Mouse (Mus musculus) MEL (cell line): ENCODE results near the gene Klf6. TPM values are rescaled to one million over a fixed set of nuclear protein-coding genes. Genes with fewer than 3 reads are reported as not detected.

Experiments
- DNase-seq: peaks from one replicate; pipeline ENCODE4 v3.0.0; 2011; ENCODE audit warnings: low read depth, low spot score
- H3K27ac ChIP-seq: 2 replicates; pipeline ENCODE4 v1.5.1; 2012; ENCODE audit warnings: low read depth, mild to moderate bottlenecking, control low read depth, low read length, moderate library complexity; ENCODE audit not compliant: control insufficient read depth
- H3K27me3 ChIP-seq, 2 experiments: fragments of 150-350 bp in 1 of 2; sonication (generic) in 1 of 2; 2 replicates each; pipeline ENCODE4 v1.6.1; 2012; ENCODE audit warnings: low read length in 2 of 2, mild to moderate bottlenecking in 2 of 2, improper control_type of control experiment in 1 of 2, moderate library complexity in 1 of 2; ENCODE audit not compliant: insufficient read depth in 2 of 2, control insufficient read depth in 1 of 2
- H3K36me3 ChIP-seq, 2 experiments: 2 replicates each; pipeline ENCODE4 v1.6.1; 2012 to 2014; ENCODE audit warnings: low read length in 2 of 2, improper control_type of control experiment in 1 of 2, inconsistent platforms in 1 of 2, mild to moderate bottlenecking in 1 of 2; ENCODE audit not compliant: insufficient read depth in 2 of 2, control insufficient read depth in 1 of 2
- H3K4me1 ChIP-seq, 2 experiments: fragments of 150-350 bp in 1 of 2; sonication (generic) in 1 of 2; 2 replicates each; pipeline ENCODE4 v1.6.1; 2012; ENCODE audit warnings: low read length in 2 of 2, improper control_type of control experiment in 1 of 2, mild to moderate bottlenecking in 1 of 2; ENCODE audit not compliant: insufficient read depth in 2 of 2, control insufficient read depth in 1 of 2
- H3K4me3 ChIP-seq, 2 experiments: fragments of 150-350 bp in 1 of 2; sonication (generic) in 1 of 2; 2 replicates each; pipeline ENCODE4 v1.5.1; 2012; ENCODE audit warnings: low read depth in 2 of 2, low read length in 2 of 2, mild to moderate bottlenecking in 2 of 2, moderate library complexity in 2 of 2, control low read depth in 1 of 2, improper control_type of control experiment in 1 of 2; ENCODE audit not compliant: control insufficient read depth in 1 of 2, insufficient read depth in 1 of 2
- H3K79me2 ChIP-seq: 2 replicates; pipeline ENCODE4 v1.6.1; 2012; ENCODE audit warnings: mild to moderate bottlenecking, low read length, moderate library complexity; ENCODE audit not compliant: control insufficient read depth, poor library complexity, insufficient read depth
- H3K9ac ChIP-seq: 2 replicates; pipeline ENCODE4 v1.6.1; 2012; ENCODE audit warnings: low read depth, mild to moderate bottlenecking, control low read depth, low read length, moderate library complexity; ENCODE audit not compliant: control insufficient read depth, poor library complexity, severe bottlenecking
- H3K9me3 ChIP-seq: fragments of 150-350 bp; sonication (generic); replicated peaks from 2 replicates; pipeline ENCODE4 v1.6.1; 2012; ENCODE audit warnings: mild to moderate bottlenecking, low read length, improper control_type of control experiment, moderate library complexity; ENCODE audit not compliant: insufficient read depth
- BHLHE40 ChIP-seq: IDR thresholded peaks from 2 replicates; pipeline ENCODE4 v1.6.1; 2012; ENCODE audit warnings: low read depth, mild to moderate bottlenecking, inconsistent platforms, low read length, improper control_type of control experiment, borderline replicate concordance
- CHD1 ChIP-seq: IDR thresholded peaks from 2 replicates; pipeline ENCODE4 v1.6.1; 2012; ENCODE audit warnings: low read depth, mild to moderate bottlenecking, inconsistent platforms, low read length, improper control_type of control experiment
- CHD2 ChIP-seq: IDR thresholded peaks from 2 replicates; pipeline ENCODE4 v1.6.1; 2011; ENCODE audit warnings: low read length, improper control_type of control experiment
- CTCF ChIP-seq, 3 experiments: IDR thresholded peaks in 2 of 3; conservative IDR thresholded peaks in 1 of 3; 2 replicates each; pipeline ENCODE4 v1.5.1; 2011 to 2012; ENCODE audit warnings: low read length in 3 of 3, low read depth in 2 of 3, mild to moderate bottlenecking in 2 of 3, improper control_type of control experiment in 1 of 3, inconsistent platforms in 1 of 3, mixed read lengths in 1 of 3, moderate library complexity in 1 of 3; ENCODE audit not compliant: control insufficient read depth in 1 of 3, insufficient read depth in 1 of 3, poor library complexity in 1 of 3, severe bottlenecking in 1 of 3
- E2F4 ChIP-seq: IDR thresholded peaks from 2 replicates; pipeline ENCODE4 v1.6.1; 2011; ENCODE audit warnings: low read depth, low read length, improper control_type of control experiment, borderline replicate concordance
- ELF1 ChIP-seq: IDR thresholded peaks from 2 replicates; pipeline ENCODE4 v1.6.1; 2014; ENCODE audit warnings: low read depth, mild to moderate bottlenecking, inconsistent platforms, low read length, improper control_type of control experiment, moderate library complexity
- EP300 ChIP-seq, 2 experiments: IDR thresholded peaks; 2 replicates each; pipeline ENCODE4 v1.6.1; 2011; ENCODE audit warnings: improper control_type of control experiment in 2 of 2, low read length in 2 of 2, low read depth in 1 of 2, mild to moderate bottlenecking in 1 of 2
- ETS1 ChIP-seq: IDR thresholded peaks from 2 replicates; pipeline ENCODE4 v1.6.1; 2012; ENCODE audit warnings: low read depth, mild to moderate bottlenecking, inconsistent platforms, low read length, improper control_type of control experiment, moderate library complexity
- GABPA ChIP-seq: IDR thresholded peaks from 2 replicates; pipeline ENCODE4 v1.6.1; 2012; ENCODE audit warnings: low read depth, mild to moderate bottlenecking, inconsistent platforms, low read length, improper control_type of control experiment, moderate library complexity
- GATA1 ChIP-seq: IDR thresholded peaks from 2 replicates; pipeline ENCODE4 v1.6.1; 2011; ENCODE audit warnings: low read depth, low read length, improper control_type of control experiment
- HCFC1 ChIP-seq: IDR thresholded peaks from 2 replicates; pipeline ENCODE4 v1.6.1; 2012; ENCODE audit warnings: low read depth, mild to moderate bottlenecking, inconsistent platforms, low read length, improper control_type of control experiment, moderate library complexity
- JUND ChIP-seq: IDR thresholded peaks from 2 replicates; pipeline ENCODE4 v1.6.1; 2011; ENCODE audit warnings: low read depth, mild to moderate bottlenecking, improper control_type of control experiment, low read length
- MAFK ChIP-seq: IDR thresholded peaks from 2 replicates; pipeline ENCODE4 v1.6.1; 2011; ENCODE audit warnings: low read depth, mild to moderate bottlenecking, low read length, improper control_type of control experiment, borderline replicate concordance
- MAX ChIP-seq: IDR thresholded peaks from 2 replicates; pipeline ENCODE4 v1.6.1; 2011; ENCODE audit warnings: low read length, improper control_type of control experiment
- MAZ ChIP-seq: IDR thresholded peaks from 2 replicates; pipeline ENCODE4 v1.6.1; 2012; ENCODE audit warnings: low read depth, mild to moderate bottlenecking, inconsistent platforms, low read length, improper control_type of control experiment
- MEF2A ChIP-seq: IDR thresholded peaks from 2 replicates; pipeline ENCODE4 v1.6.1; 2014; ENCODE audit warnings: low read depth, mild to moderate bottlenecking, inconsistent platforms, low read length, improper control_type of control experiment; ENCODE audit not compliant: poor library complexity, insufficient replicate concordance, severe bottlenecking; ENCODE audit errors: extremely low read depth
- MXI1 ChIP-seq: IDR thresholded peaks from 2 replicates; pipeline ENCODE4 v1.6.1; 2011; ENCODE audit warnings: mild to moderate bottlenecking, low read depth, low read length, improper control_type of control experiment
- MYB ChIP-seq: IDR thresholded peaks from 2 replicates; pipeline ENCODE4 v1.6.1; 2011; ENCODE audit warnings: mild to moderate bottlenecking, low read depth, low read length, improper control_type of control experiment
- MYC ChIP-seq: IDR thresholded peaks from 2 replicates; pipeline ENCODE4 v1.6.1; 2011; ENCODE audit warnings: low read depth, mild to moderate bottlenecking, low read length, improper control_type of control experiment, moderate library complexity
- NELFE ChIP-seq: IDR thresholded peaks from 2 replicates; pipeline ENCODE4 v1.6.1; 2011; ENCODE audit warnings: low read depth, low read length, improper control_type of control experiment
- NRF1 ChIP-seq: IDR thresholded peaks from 2 replicates; pipeline ENCODE4 v1.6.1; 2014; ENCODE audit warnings: low read depth, mild to moderate bottlenecking, inconsistent platforms, low read length, improper control_type of control experiment, moderate library complexity; ENCODE audit not compliant: poor library complexity, insufficient read depth, severe bottlenecking
- POLR2A ChIP-seq, 2 experiments: IDR thresholded peaks; 2 replicates each; pipeline ENCODE4 v1.6.1; 2011 to 2012; ENCODE audit warnings: low read length in 2 of 2, mild to moderate bottlenecking in 2 of 2, control low read depth in 1 of 2, improper control_type of control experiment in 1 of 2, low read depth in 1 of 2, moderate library complexity in 1 of 2; ENCODE audit not compliant: control insufficient read depth in 1 of 2, insufficient read depth in 1 of 2, poor library complexity in 1 of 2
- POLR2AphosphoS2 ChIP-seq: IDR thresholded peaks from 2 replicates; pipeline ENCODE4 v1.6.1; 2011; ENCODE audit warnings: low read length, improper control_type of control experiment
- POLR2AphosphoS5 ChIP-seq: IDR thresholded peaks from 2 replicates; pipeline ENCODE4 v1.6.1; 2012; ENCODE audit warnings: low read depth, borderline replicate concordance, mild to moderate bottlenecking, inconsistent platforms, low read length, moderate library complexity, mixed read lengths
- RCOR1 ChIP-seq: IDR thresholded peaks from 2 replicates; pipeline ENCODE4 v1.6.1; 2012; ENCODE audit warnings: low read depth, mild to moderate bottlenecking, inconsistent platforms, low read length, improper control_type of control experiment
- SIN3A ChIP-seq: IDR thresholded peaks from 2 replicates; pipeline ENCODE4 v1.6.1; 2012; ENCODE audit warnings: low read length, improper control_type of control experiment, inconsistent platforms
- SMC3 ChIP-seq: IDR thresholded peaks from 2 replicates; pipeline ENCODE4 v1.6.1; 2011; ENCODE audit warnings: low read depth, low read length, improper control_type of control experiment
- TAL1 ChIP-seq: IDR thresholded peaks from 2 replicates; pipeline ENCODE4 v1.6.1; 2012; ENCODE audit warnings: mild to moderate bottlenecking, inconsistent platforms, low read length, moderate library complexity, mixed read lengths
- TBP ChIP-seq: IDR thresholded peaks from 2 replicates; pipeline ENCODE4 v1.8.0; 2011; ENCODE audit warnings: low read depth, low read length, improper control_type of control experiment
- TCF12 ChIP-seq: IDR thresholded peaks from 2 replicates; pipeline ENCODE4 v1.6.1; 2014; ENCODE audit warnings: low read depth, mild to moderate bottlenecking, inconsistent platforms, low read length, improper control_type of control experiment, moderate library complexity
- UBTF ChIP-seq: IDR thresholded peaks from 2 replicates; pipeline ENCODE4 v1.6.1; 2012; ENCODE audit warnings: low read depth, mild to moderate bottlenecking, inconsistent platforms, low read length, improper control_type of control experiment, moderate library complexity, borderline replicate concordance; ENCODE audit not compliant: insufficient read depth
- ZC3H11A ChIP-seq: IDR thresholded peaks from 2 replicates; pipeline ENCODE4 v1.6.1; 2012; ENCODE audit warnings: low read depth, mild to moderate bottlenecking, inconsistent platforms, low read length, improper control_type of control experiment
- ZKSCAN1 ChIP-seq: IDR thresholded peaks from 2 replicates; pipeline ENCODE4 v1.6.1; 2012; ENCODE audit warnings: low read depth, mild to moderate bottlenecking, inconsistent platforms, low read length, improper control_type of control experiment, moderate library complexity
- ZMIZ1 ChIP-seq: IDR thresholded peaks from 2 replicates; pipeline ENCODE4 v1.6.1; 2012; ENCODE audit warnings: low read depth, mild to moderate bottlenecking, inconsistent platforms, low read length, improper control_type of control experiment, moderate library complexity
- ZNF384 ChIP-seq: IDR thresholded peaks from 2 replicates; pipeline ENCODE4 v1.6.1; 2012; ENCODE audit warnings: low read depth, mild to moderate bottlenecking, inconsistent platforms, low read length, improper control_type of control experiment
- polyA plus RNA-seq, 2 experiments: library from polyadenylated mRNA; stranded (reverse) in 1 of 2; unstranded in 1 of 2; fragments of >175 nt in 1 of 2; fragments of >200 nt in 1 of 2; gene quantifications; 2 replicates each; pipeline versions ENCODE4 v1.2.1 to v1.2.4; 2012; ENCODE audit warnings: low replicate concordance in 2 of 2, low read depth in 1 of 2; ENCODE audit not compliant: insufficient read length in 2 of 2, insufficient read depth in 1 of 2, missing spikeins in 1 of 2
- total RNA-seq: library from RNA; depleted of rRNA; stranded (reverse); fragments of 300-350 nt; gene quantifications from 2 replicates; pipeline ENCODE4 v1.2.3, GENCODE M21; 2012; rRNA removed

Klf6 gene
- total RNA-seq (2.0 and 4.6 TPM in 2 replicates), polyA plus RNA-seq (1 to 10 TPM in 1 of 2 experiments, not detected in 1; 4.6 TPM)

- H3K4me1 ChIP-seq: peaks cover 0 to 10% of the 10 kb centered on the region in 2 experiments; a peak in 2 of 4 replicates
- H3K36me3 ChIP-seq: peaks cover 0 to 7% of the 10 kb centered on the region in 2 experiments; a peak in 2 of 4 replicates
- no peaks in the 10 kb centered on the region for H3K27me3 ChIP-seq
- peak within 1 kb of the TSS; percentile 85 to 97 for H3K4me3 ChIP-seq
- H3K9ac ChIP-seq: peak within 1 kb of the TSS; percentile 91
- H3K79me2 ChIP-seq: peaks cover 7% of the 10 kb centered on the region
- no peaks in the 10 kb centered on the region for H3K9me3 ChIP-seq
- peak; percentile 98 for DNase-seq
- peak within 1 kb of the TSS; percentile 67 for H3K27ac ChIP-seq
- TF ChIP-seq ZC3H11A: no peak
- no peak for TF ChIP-seq JUND
- peak; percentile 58 for TF ChIP-seq CHD2
- TF ChIP-seq NRF1: no peak
- peak; percentile 98 for TF ChIP-seq MEF2A
- no peak for TF ChIP-seq EP300 (IDR thresholded peaks at IDR 0.05; ENCODE audit: low read depth in 1 of 2, low read length in 2 of 2)
- 0 out of 2 replicates have a peak, but pooled peaks have one; percentile 4 for TF ChIP-seq RCOR1
- no peak for TF ChIP-seq GATA1
- TF ChIP-seq NELFE: peak; percentile 98
- TF ChIP-seq UBTF: no peak
- TF ChIP-seq POLR2A (IDR thresholded peaks at IDR 0.05; ENCODE audit: control insufficient read depth in 1 of 2, insufficient read depth in 1 of 2, low read depth in 1 of 2, low read length in 2 of 2, poor library complexity in 1 of 2): peak in 1 of 2 experiments; percentile 99; a peak in 1 of 4 replicates
- no peak for TF ChIP-seq E2F4
- TF ChIP-seq MAFK: no peak
- TF ChIP-seq BHLHE40: peak; percentile 32; the same call in 1 of the 2 replicates
- no peak for TF ChIP-seq ELF1
- TF ChIP-seq ZKSCAN1: no peak
- peak; percentile 98 for TF ChIP-seq TBP
- peak; percentile 72 for TF ChIP-seq TCF12
- TF ChIP-seq MXI1: no peak
- TF ChIP-seq MYC: no peak
- TF ChIP-seq ETS1: no peak; the same call in 1 of the 2 replicates
- TF ChIP-seq CHD1: no peak
- no peak for TF ChIP-seq ZNF384
- TF ChIP-seq MAZ: no peak; the same call in 1 of the 2 replicates
- TF ChIP-seq POLR2AphosphoS5: no peak; the same call in 1 of the 2 replicates
- TF ChIP-seq MAX: no peak
- TF ChIP-seq CTCF (IDR thresholded peaks at IDR 0.05 in 2 of 3, conservative IDR thresholded peaks at IDR 0.05 in 1 of 3; ENCODE audit: control insufficient read depth in 1 of 3, insufficient read depth in 1 of 3, low read depth in 2 of 3, low read length in 3 of 3, poor library complexity in 1 of 3, severe bottlenecking in 1 of 3): no peak
- TF ChIP-seq SMC3: no peak
- TF ChIP-seq POLR2AphosphoS2: peak; percentile 92
- TF ChIP-seq MYB: no peak
- TF ChIP-seq HCFC1: peak; percentile 51; the same call in 1 of the 2 replicates
- peak; percentile 49; the same call in 1 of the 2 replicates for TF ChIP-seq SIN3A
- peak; percentile 98 for TF ChIP-seq ZMIZ1
- no peak for TF ChIP-seq TAL1
- TF ChIP-seq GABPA: no peak
Observed at GRCm38 (mm10) chr13:5861157-5862002, at the start of gene Klf6. Gene Klf6 (plus strand): TSS chr13:5861482.
